8 mouse cellular contexts compared by ENCODE assay signal in genomic region chr8:11633414-11633813, GRCm38 (mm10). TPM values are rescaled to one million over a fixed set of nuclear protein-coding genes. Genes with fewer than 3 reads are reported as not detected.
A peak's percentile ranks its signal among the peaks of the same experiment; 100 is the strongest.
DNase-seq lines count a peak whose midpoint lies in the region; ATAC-seq and TF ChIP-seq lines count a peak whose summit lies in the region.

No protein-coding gene starts in this region.

- H3K27ac ChIP-seq in forebrain, embryonic 11.5 days (ENCODE audit: low read depth, low read length): no peak overlapping the region
- H3K27ac ChIP-seq in intestine, embryonic 15.5 days: no peak overlapping the region
- peak overlapping the region; percentile 96 for H3K27ac ChIP-seq in liver, postnatal 0 days (ENCODE audit: low read depth)

- H3K4me3 ChIP-seq in megakaryocyte, embryonic 14.5 days (replicated peaks): peak overlapping the region; percentile 81
- H3K4me3 ChIP-seq in forebrain, embryonic 11.5 days (ENCODE audit: low read depth, low read length): peak overlapping the region; percentile 95
- peak overlapping the region; percentile 94 for H3K4me3 ChIP-seq in intestine, embryonic 15.5 days (replicated peaks)
- H3K4me3 ChIP-seq in liver, postnatal 0 days (ENCODE audit: low read depth, low read length): peak overlapping the region; percentile 97

- H3K4me2 ChIP-seq in forebrain, embryonic 11.5 days (ENCODE audit: low read depth, low read length, severe bottlenecking): peak overlapping the region; percentile 87
- peak overlapping the region; percentile 64 for H3K4me2 ChIP-seq in intestine, embryonic 15.5 days (replicated peaks)
- H3K4me2 ChIP-seq in liver, postnatal 0 days (ENCODE audit: low read depth, low read length): peak overlapping the region; percentile 97

- H3K36me3 ChIP-seq in megakaryocyte, embryonic 14.5 days (replicated peaks; ENCODE audit: low read length): peaks cover 43% of the 10 kb centered on the region
- H3K36me3 ChIP-seq in forebrain, embryonic 11.5 days (ENCODE audit: control insufficient read depth, insufficient read depth, low read length): peaks cover 5% of the 10 kb centered on the region; the same call in 1 of the 2 replicates
- peaks cover 18% of the 10 kb centered on the region; the same call in 1 of the 2 replicates for H3K36me3 ChIP-seq in intestine, embryonic 15.5 days
- H3K36me3 ChIP-seq in liver, postnatal 0 days (replicated peaks; ENCODE audit: insufficient read depth, low read length): peaks cover 24% of the 10 kb centered on the region

- no peaks in the 10 kb centered on the region for H3K27me3 ChIP-seq in megakaryocyte, embryonic 14.5 days (replicated peaks)
- no peaks in the 10 kb centered on the region for H3K27me3 ChIP-seq in forebrain, embryonic 11.5 days (ENCODE audit: control insufficient read depth, insufficient read depth, low read length)
- no peaks in the 10 kb centered on the region for H3K27me3 ChIP-seq in intestine, embryonic 15.5 days (replicated peaks)
- H3K27me3 ChIP-seq in liver, postnatal 0 days (ENCODE audit: insufficient read depth, low read length): no peaks in the 10 kb centered on the region

- H3K9ac ChIP-seq in forebrain, embryonic 11.5 days (ENCODE audit: low read length): peak overlapping the region; percentile 98
- 0 out of 2 replicates have a peak overlapping the region, but pooled peaks have one; percentile 1 for H3K9ac ChIP-seq in intestine, embryonic 15.5 days
- peak overlapping the region; percentile 85; the same call in 1 of the 2 replicates for H3K9ac ChIP-seq in liver, postnatal 0 days (replicated peaks)

- 76% methylated on average over 7 of the region's 7 CpGs for WGBS in forebrain, embryonic 11.5 days
- 43% methylated on average over 7 of the region's 7 CpGs for WGBS in intestine, embryonic 15.5 days
- WGBS in liver, postnatal 0 days (ENCODE audit: insufficient replicate concordance): 54% methylated on average over 7 of the region's 7 CpGs

- peaks cover 53% of the 10 kb centered on the region for H3K4me1 ChIP-seq in megakaryocyte, embryonic 14.5 days
- peaks cover 17% of the 10 kb centered on the region for H3K4me1 ChIP-seq in forebrain, embryonic 11.5 days (replicated peaks; ENCODE audit: control insufficient read depth, insufficient read depth, low read length)
- H3K4me1 ChIP-seq in intestine, embryonic 15.5 days (replicated peaks): peaks cover 32% of the 10 kb centered on the region
- peaks cover 26% of the 10 kb centered on the region for H3K4me1 ChIP-seq in liver, postnatal 0 days (ENCODE audit: insufficient read depth)

- TF ChIP-seq EP300 in liver, postnatal 0 days (IDR thresholded peaks at IDR 0.05; ENCODE audit: low read depth): no peak

- TF ChIP-seq CTCF in liver, postnatal 0 days (IDR thresholded peaks at IDR 0.05; ENCODE audit: low read depth): no peak

- no peaks in the 10 kb centered on the region for H3K9me3 ChIP-seq in megakaryocyte, embryonic 14.5 days
- H3K9me3 ChIP-seq in forebrain, embryonic 11.5 days (ENCODE audit: control insufficient read depth, low read length): no peaks in the 10 kb centered on the region
- H3K9me3 ChIP-seq in intestine, embryonic 15.5 days: no peaks in the 10 kb centered on the region
- no peaks in the 10 kb centered on the region for H3K9me3 ChIP-seq in liver, postnatal 0 days (ENCODE audit: low read length)

- no peak for ATAC-seq in megakaryocyte, adult 5-6 weeks (ENCODE audit: poor library complexity, severe bottlenecking)
- no peak for ATAC-seq in forebrain, embryonic 11.5 days (replicated peaks; ENCODE audit: low FRiP score)
- ATAC-seq in intestine, embryonic 15.5 days: no peak
- ATAC-seq in liver, postnatal 0 days: no peak
- ATAC-seq in frontal cortex, adult (ENCODE audit: low TSS enrichment): no peak
- no peak for ATAC-seq in monocyte, adult 5-6 weeks (replicated peaks; ENCODE audit: insufficient number of reproducible peaks, low FRiP score, low TSS enrichment, poor library complexity, severe bottlenecking)

- no peak for DNase-seq in forebrain, embryonic 11.5 days (ENCODE audit: low spot score)
- no peak for DNase-seq in liver, postnatal 0 days
- DNase-seq in layer of hippocampus, postnatal 36 days: no peak

RNA-seq across cellular contexts. Expression of gene Ankrd10, which starts 2.1 kb away (rescaled TPM):
- 12.2 and 13.2 TPM in 2 replicates for polyA plus RNA-seq in megakaryocyte, embryonic 14.5 days (2012; ENCODE audit: insufficient read depth, low replicate concordance)
- total RNA-seq in megakaryocyte, adult 5-6 weeks (2015): 32.8 and 37.5 TPM in 2 replicates
- total RNA-seq in megakaryocyte, adult 5-6 weeks (2017): 27.2 and 29.4 TPM in 2 replicates
- 133 and 143 TPM in 2 replicates for polyA plus RNA-seq in forebrain, embryonic 11.5 days (2014; fragmentation: Nextera tagmentation; extraction: Ambion mirVana)
- 79.1 and 79.9 TPM in 2 replicates for polyA plus RNA-seq in intestine, embryonic 15.5 days (2015; fragmentation: Nextera tagmentation; extraction: Ambion mirVana)
- polyA plus RNA-seq in liver, postnatal 0 days (2015; fragmentation: Nextera tagmentation; extraction: Ambion mirVana): 12.1 and 13.0 TPM in 2 replicates
- 10 to 100 TPM; 64.3 to 77.6 TPM for total RNA-seq in layer of hippocampus, postnatal 36 days (2021)
- 48.7 to 67.5 TPM (median 49.7 TPM) in 3 replicates for total RNA-seq in monocyte, adult 5-6 weeks (2017)

Comparison
In these comparisons a context has a peak if more than half of its experiments do, and no peak if none do; other contexts are left out.
1. H3K9ac ChIP-seq: peak in every context shown above with its lines; median percentile 98 in forebrain, embryonic 11.5 days; 85 in liver, postnatal 0 days; 1 in intestine, embryonic 15.5 days.